Mouse (Mus musculus) lung, postnatal 0 days (tissue): ENCODE measurements around the gene Fbxo36.

Experiments used
- CTCF ChIP-seq: IDR thresholded peaks from 2 replicates; pipeline ENCODE4 v1.5.1; 2016; ENCODE audit warnings: antibody characterized with exemption, mild to moderate bottlenecking
- EP300 ChIP-seq: IDR thresholded peaks from 2 replicates; pipeline ENCODE4 v1.6.1; 2016; ENCODE audit warnings: antibody characterized with exemption, mild to moderate bottlenecking, control low read depth

DNA sequence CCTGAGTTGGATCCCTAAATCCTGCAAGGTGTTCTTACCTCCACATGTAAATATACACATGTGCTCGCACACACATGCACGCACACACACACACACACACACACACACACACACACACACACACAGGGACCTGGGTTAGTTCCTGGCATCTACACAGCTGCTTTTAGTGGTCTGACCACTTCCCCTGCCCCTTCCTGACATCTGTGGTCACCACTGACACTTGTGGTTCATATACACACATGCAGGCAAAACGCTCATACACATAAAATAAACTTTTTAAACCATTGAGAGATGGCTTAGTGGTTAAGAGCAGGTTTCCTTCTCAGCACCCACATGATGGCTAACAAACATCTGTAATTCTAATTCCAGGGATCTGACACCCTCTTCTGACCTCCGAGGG lies 75.4 kb downstream of the Fbxo36 start:
- no peak for TF ChIP-seq CTCF
- no peak for TF ChIP-seq EP300
